In the genomic region with DNA sequence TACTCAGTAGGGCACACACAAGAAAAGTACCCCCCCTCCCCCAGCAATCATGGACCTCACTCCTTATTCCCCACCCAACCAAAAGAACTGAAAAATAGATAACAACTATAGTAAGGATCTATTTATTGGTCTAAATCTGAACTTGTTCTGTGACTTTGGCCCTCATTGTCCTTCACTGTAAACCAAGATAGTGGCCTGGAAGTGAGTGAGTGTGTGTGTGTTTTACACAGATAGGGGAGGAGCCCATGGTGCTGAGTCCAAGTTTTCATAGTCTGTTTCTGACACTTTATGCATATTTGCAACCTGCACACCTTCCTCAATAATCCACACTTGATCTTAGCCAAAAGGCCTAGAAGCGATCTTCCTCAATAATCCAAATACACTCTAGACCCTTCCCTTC, we compare ENCODE assay signal across 8 mouse cellular contexts. TPM values are rescaled to one million over a fixed set of nuclear protein-coding genes. Genes with fewer than 3 reads are reported as not detected.
DNase-seq lines count a peak whose midpoint lies in the region; ATAC-seq and TF ChIP-seq lines count a peak whose summit lies in the region.

No protein-coding gene starts in this region.

- TF ChIP-seq EP300 in liver, embryonic 14.5 days (IDR thresholded peaks at IDR 0.05; ENCODE audit: low read depth): no peak; the same call in 1 of the 2 replicates

- ATAC-seq in forebrain, embryonic 12.5 days (ENCODE audit: low FRiP score): peak; percentile 10; the same call in 1 of the 2 replicates
- peak; percentile 44 for ATAC-seq in liver, embryonic 14.5 days (ENCODE audit: insufficient read depth)

- H3K4me1 ChIP-seq in forebrain, embryonic 12.5 days: peaks cover 34% of the 10 kb centered on the region
- peaks cover 17 to 34% of the 10 kb centered on the region in 2 experiments for H3K4me1 ChIP-seq in liver, embryonic 14.5 days (replicated peaks; ENCODE audit: control insufficient read depth in 2 of 2, insufficient read depth in 2 of 2, low read length in 1 of 2)

- H3K27me3 ChIP-seq in C2C12 (ENCODE audit: control insufficient read depth, insufficient read depth, insufficient read length): no peaks in the 10 kb centered on the region
- H3K27me3 ChIP-seq in forebrain, embryonic 12.5 days: no peaks in the 10 kb centered on the region
- H3K27me3 ChIP-seq in liver, embryonic 14.5 days (ENCODE audit: control insufficient read depth, insufficient read depth, low read length): no peaks in the 10 kb centered on the region

- peak overlapping the region; percentile 95 for H3K4me2 ChIP-seq in forebrain, embryonic 12.5 days
- peak overlapping the region; percentile 91 for H3K4me2 ChIP-seq in liver, embryonic 14.5 days (ENCODE audit: low read depth)

- TF ChIP-seq CTCF in gastrocnemius, adult 2 months (IDR thresholded peaks at IDR 0.05): no peak
- TF ChIP-seq CTCF in C2C12 (IDR thresholded peaks at IDR 0.05; ENCODE audit: control insufficient read depth, insufficient read depth, insufficient read length): no peak
- no peak for TF ChIP-seq CTCF in liver, embryonic 14.5 days (IDR thresholded peaks at IDR 0.05; ENCODE audit: low read depth)

- no peaks in the 10 kb centered on the region for H3K9me3 ChIP-seq in forebrain, embryonic 12.5 days
- H3K9me3 ChIP-seq in liver, embryonic 14.5 days (ENCODE audit: control insufficient read depth, low read length): no peaks in the 10 kb centered on the region

- no peak overlapping the region for H3ac ChIP-seq in C2C12 (ENCODE audit: control insufficient read depth, insufficient read length, low read depth)

- peaks cover 44% of the 10 kb centered on the region for H3K79me2 ChIP-seq in C2C12 (ENCODE audit: control insufficient read depth, insufficient read depth)

- peak overlapping the region; percentile 97 for H3K27ac ChIP-seq in gastrocnemius, adult 2 months
- peak overlapping the region; percentile 67 for H3K27ac ChIP-seq in forebrain, embryonic 12.5 days
- H3K27ac ChIP-seq in liver, embryonic 14.5 days: peak overlapping the region; percentile 72

- intact Hi-C loops in gastrocnemius, adult 2 months (cut with DNase I): no loop called here
- intact Hi-C loops in gastrocnemius, postnatal 36 days (cut with DNase I): loop anchor here (5.0 kb wide), 1 partner anchor 184 kb away; the partner anchor contains the start of gene Mnt

- peak overlapping the region; percentile 95 for H3K4me3 ChIP-seq in gastrocnemius, adult 2 months
- peak overlapping the region; percentile 96 for H3K4me3 ChIP-seq in C2C12 (ENCODE audit: insufficient read depth, poor library complexity, severe bottlenecking)
- peak overlapping the region; percentile 95 for H3K4me3 ChIP-seq in forebrain, embryonic 12.5 days (replicated peaks)
- H3K4me3 ChIP-seq in liver, embryonic 14.5 days (ENCODE audit: insufficient read depth in 1 of 2, low read depth in 2 of 2, low read length in 2 of 2): peak overlapping the region; percentile 74 to 94

- peaks cover 25% of the 10 kb centered on the region for H3K36me3 ChIP-seq in C2C12 (ENCODE audit: control insufficient read depth, insufficient read depth)
- H3K36me3 ChIP-seq in forebrain, embryonic 12.5 days (replicated peaks): 0 out of 2 replicates have a peak, but pooled peaks cover 2% of the 10 kb centered on the region
- H3K36me3 ChIP-seq in liver, embryonic 14.5 days (replicated peaks; ENCODE audit: control insufficient read depth, insufficient read depth, low read depth): no peaks in the 10 kb centered on the region

- DNase-seq in gastrocnemius, adult 2 months: no peak
- no peak for DNase-seq in gastrocnemius, postnatal 36 days
- DNase-seq in liver, embryonic 14.5 days (ENCODE audit: low read depth in 3 of 3, low spot score in 3 of 3): peak in 2 of 3 experiments; percentile 45 to 51
- DNase-seq in urinary bladder, postnatal 36 days (ENCODE audit: low spot score in 2 of 2): no peak
- DNase-seq in right cerebral cortex, adult 18-20 months: no peak
- DNase-seq in layer of hippocampus, postnatal 10 days (ENCODE audit: low spot score in 2 of 2): no peak

- WGBS in forebrain, embryonic 12.5 days: 11% methylated on average over 1 of the region's 1 CpGs
- 11% methylated on average over 1 of the region's 1 CpGs for WGBS in liver, embryonic 14.5 days (ENCODE audit: insufficient replicate concordance)

- H3K9ac ChIP-seq in forebrain, embryonic 12.5 days: peak overlapping the region; percentile 80
- peak overlapping the region; percentile 78 for H3K9ac ChIP-seq in liver, embryonic 14.5 days (replicated peaks)

- peaks cover 40% of the 10 kb centered on the region for H3K79me3 ChIP-seq in C2C12 (ENCODE audit: low read depth)

TF ChIP-seq in C2C12, 6 proteins besides CTCF, POLR2A, EP300 and RAD21:
- TF ChIP-seq USF1 (IDR thresholded peaks at IDR 0.05; ENCODE audit: low read depth) (no peak), MAX (IDR thresholded peaks at IDR 0.05) (no peak), CEBPB (IDR thresholded peaks at IDR 0.05; ENCODE audit: low read depth) (no peak), FOSL1 (IDR thresholded peaks at IDR 0.05; ENCODE audit: insufficient read depth, low read length, poor library complexity, severe bottlenecking) (no peak), MYOD1 (IDR thresholded peaks at IDR 0.05; ENCODE audit: control insufficient read depth, insufficient read length, low read depth) (no peak), MYOG (IDR thresholded peaks at IDR 0.05; ENCODE audit: control insufficient read depth, extremely low read depth, insufficient read length) (no peak)

RNA-seq across cellular contexts. Expression of gene Cluh, which starts 0.6 kb away (rescaled TPM):
- 100 to 1,000 TPM in 1 of 2 experiments, 10 to 100 TPM in 1; 84.7 to 110 TPM for total RNA-seq in gastrocnemius, adult 2 months (2021)
- total RNA-seq in gastrocnemius, postnatal 36 days (2021): 10 to 100 TPM; 88.1 to 96.6 TPM
- polyA plus RNA-seq in C2C12 (2012; fragmentation: generic; extraction: Trizol): 61.1 TPM
- polyA plus RNA-seq in forebrain, embryonic 12.5 days (2016; fragmentation: Nextera tagmentation; extraction: Ambion mirVana): 18.0 and 18.5 TPM in 2 replicates
- polyA plus RNA-seq in liver, embryonic 14.5 days (2012; rRNA removed): 28.2 and 29.5 TPM in 2 replicates
- polyA plus RNA-seq in liver, embryonic 14.5 days (2014; fragmentation: Nextera tagmentation; extraction: Ambion mirVana): 14.3 and 20.3 TPM in 2 replicates
- 10 to 100 TPM; 68.2 to 74.1 TPM for total RNA-seq in layer of hippocampus, postnatal 10 days (2021)

RNA-seq across cellular contexts. Expression of gene Ccdc92b, which starts 29.3 kb away (rescaled TPM):
- under 1 TPM; 0.10 to 0.17 TPM for total RNA-seq in gastrocnemius, adult 2 months (2021)
- total RNA-seq in gastrocnemius, postnatal 36 days (2021): under 1 TPM; 0.05 to 0.10 TPM
- 0.01 TPM for polyA plus RNA-seq in C2C12 (2012; fragmentation: generic; extraction: Trizol)
- polyA plus RNA-seq in forebrain, embryonic 12.5 days (2016; fragmentation: Nextera tagmentation; extraction: Ambion mirVana): 1.6 and 1.9 TPM in 2 replicates
- polyA plus RNA-seq in liver, embryonic 14.5 days (2012; rRNA removed): 12.7 and 13.1 TPM in 2 replicates
- polyA plus RNA-seq in liver, embryonic 14.5 days (2014; fragmentation: Nextera tagmentation; extraction: Ambion mirVana): 10.2 and 12.6 TPM in 2 replicates
- total RNA-seq in layer of hippocampus, postnatal 10 days (2021): 10 to 100 TPM; 15.9 to 16.3 TPM

RNA-seq across cellular contexts. Expression of gene Rap1gap2, which starts 38.0 kb away (rescaled TPM):
- total RNA-seq in gastrocnemius, adult 2 months (2021): 1 to 10 TPM; 6.1 to 7.0 TPM
- total RNA-seq in gastrocnemius, postnatal 36 days (2021): 10 to 100 TPM in 1 of 2 experiments, 1 to 10 TPM in 1; 9.7 to 12.4 TPM
- 1.4 TPM for polyA plus RNA-seq in C2C12 (2012; fragmentation: generic; extraction: Trizol)
- 4.1 and 4.4 TPM in 2 replicates for polyA plus RNA-seq in forebrain, embryonic 12.5 days (2016; fragmentation: Nextera tagmentation; extraction: Ambion mirVana)
- polyA plus RNA-seq in liver, embryonic 14.5 days (2012; rRNA removed): 0.95 and 0.98 TPM in 2 replicates
- polyA plus RNA-seq in liver, embryonic 14.5 days (2014; fragmentation: Nextera tagmentation; extraction: Ambion mirVana): 0.56 and 0.71 TPM in 2 replicates
- 100 to 1,000 TPM; 107 to 121 TPM for total RNA-seq in layer of hippocampus, postnatal 10 days (2021)

Comparison
In these comparisons a context has a peak if more than half of its experiments do, and no peak if none do; other contexts are left out.
1. DNase-seq: peak in liver, embryonic 14.5 days (2 of 3); none in gastrocnemius, adult 2 months (single experiment), gastrocnemius, postnatal 36 days (0 of 2), urinary bladder, postnatal 36 days (0 of 2), right cerebral cortex, adult 18-20 months (single experiment) and layer of hippocampus, postnatal 10 days (0 of 2).
2. RNA of gene Ccdc92b, which starts 29.3 kb away (total RNA-seq): 15.9 to 16.3 TPM in layer of hippocampus, postnatal 10 days; 0.10 to 0.17 TPM in gastrocnemius, adult 2 months and 0.05 to 0.10 TPM in gastrocnemius, postnatal 36 days; every median in the first group is over 10 times any median in the second.
3. RNA of gene Rap1gap2, which starts 38.0 kb away (total RNA-seq): 107 to 121 TPM in layer of hippocampus, postnatal 10 days; 9.7 to 12.4 TPM in gastrocnemius, postnatal 36 days and 6.1 to 7.0 TPM in gastrocnemius, adult 2 months; every median in the first group is over 4 times any median in the second.
4. Peak in every context shown above with its lines, with median percentiles within 50 percentile points of each other: H3K27ac ChIP-seq and H3K4me3 ChIP-seq.